Mouse (Mus musculus) heart, embryonic 14.5 days (tissue): ENCODE results near the gene Slc25a45. TPM values are rescaled to one million over a fixed set of nuclear protein-coding genes. Genes with fewer than 3 reads are reported as not detected.

Experiments used
- ATAC-seq: fragments of 200-750 bp; cut with Nextera tagmentation; 2 replicates; pipeline ENCODE4 v1.8.0; 2017; ENCODE audit warnings: low read depth, moderate TSS enrichment; ENCODE audit not compliant: insufficient number of reproducible peaks, insufficient read depth, low FRiP score
- H3K27ac ChIP-seq, 2 experiments: fragments of 200-500 bp in 1 of 2; fragments of 300-500 bp in 1 of 2; sonication (generic) in 1 of 2; replicated peaks in 1 of 2; 2 replicates each; pipeline ENCODE4 v1.5.1; 2012 to 2014; ENCODE audit warnings: low read depth in 2 of 2, low read length in 2 of 2, control low read depth in 1 of 2, mild to moderate bottlenecking in 1 of 2, mixed read lengths in 1 of 2; ENCODE audit not compliant: control insufficient read depth in 1 of 2, insufficient read depth in 1 of 2
- H3K27me3 ChIP-seq: fragments of 300-500 bp; sonication (generic); 2 replicates; pipeline ENCODE4 v1.6.1; 2014; ENCODE audit warnings: mild to moderate bottlenecking, low read length, control low read depth; ENCODE audit not compliant: control insufficient read depth, insufficient read depth
- H3K36me3 ChIP-seq: fragments of 300-500 bp; sonication (generic); 2 replicates; pipeline ENCODE4 v1.6.1; 2014; ENCODE audit warnings: mild to moderate bottlenecking, control low read depth, low read length, mixed read lengths; ENCODE audit not compliant: control insufficient read depth, insufficient read depth
- H3K4me1 ChIP-seq, 2 experiments: fragments of 200-500 bp in 1 of 2; fragments of 300-500 bp in 1 of 2; sonication (generic) in 1 of 2; 2 replicates each; pipeline ENCODE4 v1.6.1; 2012 to 2014; ENCODE audit warnings: low read length in 2 of 2, control low read depth in 1 of 2, mixed read lengths in 1 of 2; ENCODE audit not compliant: control insufficient read depth in 2 of 2, insufficient read depth in 2 of 2
- H3K4me2 ChIP-seq: fragments of 300-500 bp; sonication (generic); 2 replicates; pipeline ENCODE4 v1.6.1; 2014; ENCODE audit warnings: mild to moderate bottlenecking, low read length
- H3K4me3 ChIP-seq, 2 experiments: fragments of 200-500 bp in 1 of 2; fragments of 300-500 bp in 1 of 2; sonication (generic) in 1 of 2; 2 replicates each; pipeline ENCODE4 v1.5.1; 2012 to 2014; ENCODE audit warnings: low read length in 2 of 2, mild to moderate bottlenecking in 2 of 2, control low read depth in 1 of 2, low read depth in 1 of 2, moderate library complexity in 1 of 2; ENCODE audit not compliant: control insufficient read depth in 1 of 2, insufficient read depth in 1 of 2
- H3K9ac ChIP-seq: fragments of 300-500 bp; sonication (generic); 2 replicates; pipeline ENCODE4 v1.6.1; 2014; ENCODE audit warnings: mild to moderate bottlenecking, low read length
- H3K9me3 ChIP-seq: fragments of 300-500 bp; sonication (generic); 2 replicates; pipeline ENCODE4 v1.6.1; 2016; ENCODE audit warnings: low read length, control low read depth; ENCODE audit not compliant: control insufficient read depth
- WGBS: fragments of 180-500 bp; shearing (Covaris S2); extraction: QIAGEN DNeasy Blood & Tissue Kit; methylation state at CpG from one replicate; pipeline ENCODE4 v1.1.7; 2014; 5-methylcytosine and 5-hydroxymethylcytosine counted together
- polyA plus RNA-seq: library from polyadenylated mRNA; unstranded; fragments of >200 nt; fragmentation: Nextera tagmentation; extraction: Ambion mirVana; gene quantifications from 2 replicates; pipeline ENCODE4 v1.2.1, GENCODE M21; 2014

The Slc25a45 gene
- polyA plus RNA-seq, 1 experiment from 2014 or later, result 2.8 TPM

GRCm38 (mm10) chr19:5929634-5930596, 52.3 kb downstream of the Slc25a45 start:
- no peak overlapping the region for H3K9ac ChIP-seq
- peak overlapping the region in 1 of 2 experiments; percentile 55; a peak in 2 of 4 replicates for H3K27ac ChIP-seq
- no peak overlapping the region for H3K4me3 ChIP-seq
- no peaks in the 10 kb centered on the region for H3K27me3 ChIP-seq
- H3K4me1 ChIP-seq, result peaks cover 17 to 31% of the 10 kb centered on the region in 2 experiments
- no peak overlapping the region for H3K4me2 ChIP-seq
- no peaks in the 10 kb centered on the region for H3K36me3 ChIP-seq
- H3K9me3 ChIP-seq, result no peaks in the 10 kb centered on the region
- 48% methylated on average over 14 of the region's 14 CpGs for WGBS
- ATAC-seq, result peak; percentile 17; the same call in 1 of the 2 replicates

- H3K36me3 ChIP-seq, result peaks cover 10% of the 10 kb centered on the region
- H3K27me3 ChIP-seq, result no peaks in the 10 kb centered on the region
- H3K4me2 ChIP-seq, result peak overlapping the region; percentile 17; the same call in 1 of the 2 replicates
- no peaks in the 10 kb centered on the region for H3K9me3 ChIP-seq
- peak overlapping the region; percentile 44 to 60 for H3K27ac ChIP-seq
- WGBS, result 7% methylated on average over 3 of the region's 3 CpGs
- H3K4me3 ChIP-seq, result no peak overlapping the region
- ATAC-seq, result peak; percentile 79
- peak overlapping the region; percentile 36; the same call in 1 of the 2 replicates for H3K9ac ChIP-seq
- H3K4me1 ChIP-seq, result peaks cover 28 to 37% of the 10 kb centered on the region in 2 experiments
Observed at GRCm38 (mm10) chr19:5935266-5935665, 57.7 kb downstream of the Slc25a45 start.

Other genes with a start within 250 kb of the Slc25a45 start
- 35.1 and 36.9 TPM in 2 replicates for gene Rela, start 240.3 kb upstream of the Slc25a45 start, polyA plus RNA-seq
- gene Sipa1, start 214.1 kb upstream of the Slc25a45 start, polyA plus RNA-seq, result 16.7 and 17.2 TPM in 2 replicates
- gene Map3k11, start 189.1 kb upstream of the Slc25a45 start, polyA plus RNA-seq, result 16.7 and 22.4 TPM in 2 replicates
- 15.3 and 17.3 TPM in 2 replicates for gene Pcnx3, start 188.9 kb upstream of the Slc25a45 start, polyA plus RNA-seq
- gene Kcnk7, start 173.4 kb upstream of the Slc25a45 start, polyA plus RNA-seq, result 0.26 and 0.27 TPM in 2 replicates
- 66.5 and 67.1 TPM in 2 replicates for gene Ehbp1l1, start 151.5 kb upstream of the Slc25a45 start, polyA plus RNA-seq
- gene Fam89b, start 148.2 kb upstream of the Slc25a45 start, polyA plus RNA-seq, result 86.1 and 89.5 TPM in 2 replicates
- 35.7 and 39.0 TPM in 2 replicates for gene Ltbp3, start 136.9 kb upstream of the Slc25a45 start, polyA plus RNA-seq
- gene Scyl1, start 106.4 kb upstream of the Slc25a45 start, polyA plus RNA-seq, result 56.9 and 62.3 TPM in 2 replicates
- 18.5 and 19.2 TPM in 2 replicates for gene Frmd8, start 2.5 kb upstream of the Slc25a45 start, polyA plus RNA-seq
- gene Tigd3, start 16.3 kb downstream of the Slc25a45 start, polyA plus RNA-seq, result 1.1 and 1.8 TPM in 2 replicates
- 85.8 and 86.9 TPM in 2 replicates for gene Dpf2, start 35.2 kb downstream of the Slc25a45 start, polyA plus RNA-seq
- gene Cdc42ep2, start 47.0 kb downstream of the Slc25a45 start, polyA plus RNA-seq, result 9.1 and 9.7 TPM in 2 replicates
- gene Pola2, start 86.4 kb downstream of the Slc25a45 start, polyA plus RNA-seq, result 42.7 and 45.1 TPM in 2 replicates
- gene Slc22a20, start 108.3 kb downstream of the Slc25a45 start, polyA plus RNA-seq, result not detected in 2 replicates
- 6.5 and 7.3 TPM in 2 replicates for gene Capn1, start 138.1 kb downstream of the Slc25a45 start, polyA plus RNA-seq
- gene Syvn1, start 168.8 kb downstream of the Slc25a45 start, polyA plus RNA-seq, result 14.8 and 16.0 TPM in 2 replicates
- gene Mrpl49, start 180.0 kb downstream of the Slc25a45 start, polyA plus RNA-seq, result 64.5 and 69.4 TPM in 2 replicates
- gene Fau, start 180.0 kb downstream of the Slc25a45 start, polyA plus RNA-seq, result 562 and 618 TPM in 2 replicates
- gene Znhit2, start 183.4 kb downstream of the Slc25a45 start, polyA plus RNA-seq, result 25.5 and 25.6 TPM in 2 replicates
- gene Tm7sf2, start 190.6 kb downstream of the Slc25a45 start, polyA plus RNA-seq, result 6.7 and 7.6 TPM in 2 replicates
- 36.9 and 44.8 TPM in 2 replicates for gene Vps51, start 199.4 kb downstream of the Slc25a45 start, polyA plus RNA-seq
- gene Tmem262, start 202.2 kb downstream of the Slc25a45 start, polyA plus RNA-seq, result not detected in 2 replicates
- 0.47 and 0.49 TPM in 2 replicates for gene Gm28374, start 204.4 kb downstream of the Slc25a45 start, polyA plus RNA-seq
- gene Zfpl1, start 207.1 kb downstream of the Slc25a45 start, polyA plus RNA-seq, result 46.6 and 52.9 TPM in 2 replicates
- gene Cdca5, start 207.2 kb downstream of the Slc25a45 start, polyA plus RNA-seq, result 24.0 and 24.5 TPM in 2 replicates
- gene AC131692.1, start 216.6 kb downstream of the Slc25a45 start, polyA plus RNA-seq, result 0.38 TPM in 1 of 2 replicates, not detected in the other
- 0.12 and 0.20 TPM in 2 replicates for gene Naaladl1, start 228.0 kb downstream of the Slc25a45 start, polyA plus RNA-seq
- 36.0 and 36.3 TPM in 2 replicates for gene Sac3d1, start 240.8 kb downstream of the Slc25a45 start, polyA plus RNA-seq